Mouse (Mus musculus): ENCODE measurements around the gene Akap13. TPM values are rescaled to one million over a fixed set of nuclear protein-coding genes. Genes with fewer than 3 reads are reported as not detected.
A peak's percentile ranks its signal among the peaks of the same experiment; 100 is the strongest.

Akap13 gene
- total RNA-seq, 1 experiment, result 24.6 TPM

DNA sequence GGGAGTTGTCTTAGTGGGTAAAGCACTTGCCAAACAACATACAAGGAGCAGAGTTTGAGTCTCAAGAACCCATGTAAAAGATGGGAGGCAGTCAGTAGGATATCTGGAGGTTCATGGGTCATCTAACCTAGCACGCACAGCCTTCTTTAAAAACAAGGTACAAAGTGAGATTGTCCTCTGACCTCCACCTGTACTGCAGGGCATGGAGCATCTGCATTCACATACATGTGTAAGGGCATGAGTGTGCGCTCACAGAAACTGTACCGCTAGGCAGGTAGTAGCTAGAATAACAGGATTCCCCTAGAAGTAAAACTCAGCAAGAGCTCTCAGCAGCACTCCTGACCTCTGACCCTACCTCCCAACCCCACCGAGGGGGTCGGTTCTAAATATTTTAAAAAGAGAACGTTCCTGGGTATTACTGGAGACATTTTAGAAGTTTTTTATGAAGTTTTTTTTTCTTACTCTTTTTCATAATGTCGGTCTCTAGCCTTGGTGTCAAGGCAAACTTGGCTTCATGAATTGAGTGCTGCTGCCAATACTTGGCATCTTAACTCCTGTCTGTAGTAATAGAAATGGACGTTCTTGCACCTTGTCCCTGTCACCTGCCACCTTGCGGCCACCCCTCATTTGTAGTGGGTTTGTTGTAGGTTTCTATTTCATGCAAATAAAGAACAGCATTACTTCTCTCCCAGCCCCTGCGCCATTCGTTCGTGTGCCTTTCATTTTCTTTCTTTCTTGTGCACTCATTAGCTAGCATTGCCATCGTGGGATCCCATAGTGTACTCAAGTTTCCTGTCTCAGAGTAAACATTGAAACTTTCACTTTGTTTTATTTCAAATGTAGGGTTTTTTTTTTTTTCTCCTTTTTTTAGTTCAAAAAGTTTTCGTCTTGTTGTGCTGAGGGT lies 61.6 kb downstream of the Akap13 start:
- TF ChIP-seq HCFC1 (IDR thresholded peaks at IDR 0.05; ENCODE audit: borderline replicate concordance, insufficient read depth, low read length), result no peak
- no peak for TF ChIP-seq ZNF384 (IDR thresholded peaks at IDR 0.05; ENCODE audit: low read depth, low read length)
- no peak for TF ChIP-seq ZC3H11A (IDR thresholded peaks at IDR 0.05; ENCODE audit: borderline replicate concordance, low read depth, low read length)
- no peak for TF ChIP-seq CHD2 (IDR thresholded peaks at IDR 0.05; ENCODE audit: low read depth, low read length)
- TF ChIP-seq MAFK (IDR thresholded peaks at IDR 0.05; ENCODE audit: insufficient read depth, low read depth, low read length), result no peak
- Histone ChIP-seq H3K9ac (ENCODE audit: insufficient read depth, low read depth, low read length, poor library complexity, severe bottlenecking) (no peak overlapping the region), H3K4me1 (ENCODE audit: control insufficient read depth in 2 of 2, insufficient read depth in 2 of 2, low read length in 2 of 2, poor library complexity in 1 of 2) (peaks cover 2 to 4% of the 10 kb centered on the region in 2 experiments; a peak in 1 of 4 replicates), H3K9me3 (ENCODE audit: control insufficient read depth, insufficient read depth, low read depth, low read length) (no peaks in the 10 kb centered on the region), H3K36me3 (ENCODE audit: control insufficient read depth, insufficient read depth, low read length, poor library complexity, severe bottlenecking) (no peaks in the 10 kb centered on the region), H3K4me3 (ENCODE audit: insufficient read depth in 1 of 2, low read depth in 1 of 2, low read length in 2 of 2, poor library complexity in 1 of 2, severe bottlenecking in 1 of 2) (no peak overlapping the region), H3K27ac (ENCODE audit: insufficient read depth, low read depth, low read length, poor library complexity, severe bottlenecking) (no peak overlapping the region)
- no peak for DNase-seq (ENCODE audit: low read depth, low spot score)
- in situ Hi-C loops (cut with MboI; ENCODE audit: low sequenced_read_pairs in 2 of 2, unreplicated experiment in 2 of 2), result no loop called here

DNA sequence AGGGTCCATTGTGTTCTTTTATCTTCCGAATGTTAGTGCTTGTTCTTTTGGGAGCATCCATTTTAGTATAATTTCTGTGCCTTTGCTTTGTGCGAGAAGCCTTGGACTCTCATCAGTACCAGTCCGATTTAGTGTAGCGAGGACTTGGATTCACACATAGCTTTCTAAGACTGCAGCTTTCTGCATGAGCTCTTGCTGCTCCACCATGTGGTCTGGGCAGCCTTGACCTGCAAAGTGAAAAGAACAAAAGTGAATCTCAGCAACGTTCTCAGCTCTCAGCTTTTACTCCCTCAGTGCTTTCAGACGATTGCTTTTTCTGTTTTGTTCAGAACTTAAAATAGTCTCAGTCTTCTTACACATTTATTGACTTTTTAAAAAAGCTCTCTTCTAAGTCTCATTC lies 65.2 kb downstream of the Akap13 start:
- Histone ChIP-seq H3K4me3 (ENCODE audit: insufficient read depth in 1 of 2, low read depth in 1 of 2, low read length in 2 of 2, poor library complexity in 1 of 2, severe bottlenecking in 1 of 2) (no peak overlapping the region), H3K9ac (ENCODE audit: insufficient read depth, low read depth, low read length, poor library complexity, severe bottlenecking) (no peak overlapping the region), H3K36me3 (ENCODE audit: control insufficient read depth, insufficient read depth, low read length, poor library complexity, severe bottlenecking) (no peaks in the 10 kb centered on the region), H3K4me1 (ENCODE audit: control insufficient read depth in 2 of 2, insufficient read depth in 2 of 2, low read length in 2 of 2, poor library complexity in 1 of 2) (peaks cover 0 to 4% of the 10 kb centered on the region in 2 experiments; a peak in 1 of 4 replicates), H3K9me3 (ENCODE audit: control insufficient read depth, insufficient read depth, low read depth, low read length) (no peaks in the 10 kb centered on the region), H3K27ac (ENCODE audit: insufficient read depth, low read depth, low read length, poor library complexity, severe bottlenecking) (no peak overlapping the region)
- no peak for DNase-seq (ENCODE audit: low read depth, low spot score)
- no peak for TF ChIP-seq MAFK (IDR thresholded peaks at IDR 0.05; ENCODE audit: insufficient read depth, low read depth, low read length)
- no peak for TF ChIP-seq CHD2 (IDR thresholded peaks at IDR 0.05; ENCODE audit: low read depth, low read length)
- TF ChIP-seq ZC3H11A (IDR thresholded peaks at IDR 0.05; ENCODE audit: borderline replicate concordance, low read depth, low read length), result no peak
- TF ChIP-seq HCFC1 (IDR thresholded peaks at IDR 0.05; ENCODE audit: borderline replicate concordance, insufficient read depth, low read length), result no peak
- TF ChIP-seq ZNF384 (IDR thresholded peaks at IDR 0.05; ENCODE audit: low read depth, low read length), result no peak
- in situ Hi-C loops (cut with MboI; ENCODE audit: low sequenced_read_pairs in 2 of 2, unreplicated experiment in 2 of 2), result no loop called here

DNA sequence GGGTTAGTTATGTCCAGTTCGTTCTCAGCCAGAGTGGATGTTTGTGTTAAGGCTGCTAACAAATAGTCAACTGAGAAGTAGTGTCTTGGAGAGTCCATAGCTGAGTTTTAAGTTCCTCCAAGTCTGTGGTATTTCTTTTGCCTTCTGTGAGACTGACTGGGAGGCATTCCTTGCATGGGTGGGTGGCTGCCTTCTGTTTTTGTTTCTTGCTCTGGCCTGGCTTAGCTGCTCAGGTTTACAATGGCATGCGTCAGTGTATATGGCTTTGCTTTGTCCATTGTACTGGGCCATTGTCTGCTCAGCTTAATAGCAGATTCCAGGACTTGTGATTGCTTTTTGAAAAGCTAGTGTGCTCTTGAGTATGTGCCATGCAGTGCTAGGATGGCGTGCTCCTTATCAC lies 65.9 kb downstream of the Akap13 start:
- DNase-seq (ENCODE audit: low read depth, low spot score), result peak; percentile 42
- Histone ChIP-seq H3K9ac (ENCODE audit: insufficient read depth, low read depth, low read length, poor library complexity, severe bottlenecking) (no peak overlapping the region), H3K9me3 (ENCODE audit: control insufficient read depth, insufficient read depth, low read depth, low read length) (no peaks in the 10 kb centered on the region), H3K27ac (ENCODE audit: insufficient read depth, low read depth, low read length, poor library complexity, severe bottlenecking) (no peak overlapping the region), H3K4me1 (ENCODE audit: control insufficient read depth in 2 of 2, insufficient read depth in 2 of 2, low read length in 2 of 2, poor library complexity in 1 of 2) (peaks cover 0 to 4% of the 10 kb centered on the region in 2 experiments; a peak in 1 of 4 replicates), H3K36me3 (ENCODE audit: control insufficient read depth, insufficient read depth, low read length, poor library complexity, severe bottlenecking) (no peaks in the 10 kb centered on the region), H3K4me3 (ENCODE audit: insufficient read depth in 1 of 2, low read depth in 1 of 2, low read length in 2 of 2, poor library complexity in 1 of 2, severe bottlenecking in 1 of 2) (no peak overlapping the region)
- in situ Hi-C loops (cut with MboI; ENCODE audit: low sequenced_read_pairs in 2 of 2, unreplicated experiment in 2 of 2), result no loop called here
- 0 out of 2 replicates have a peak, but pooled peaks have one; percentile 22 for TF ChIP-seq CHD2 (IDR thresholded peaks at IDR 0.05; ENCODE audit: low read depth, low read length)
- TF ChIP-seq ZC3H11A (IDR thresholded peaks at IDR 0.05; ENCODE audit: borderline replicate concordance, low read depth, low read length), result no peak

DNA sequence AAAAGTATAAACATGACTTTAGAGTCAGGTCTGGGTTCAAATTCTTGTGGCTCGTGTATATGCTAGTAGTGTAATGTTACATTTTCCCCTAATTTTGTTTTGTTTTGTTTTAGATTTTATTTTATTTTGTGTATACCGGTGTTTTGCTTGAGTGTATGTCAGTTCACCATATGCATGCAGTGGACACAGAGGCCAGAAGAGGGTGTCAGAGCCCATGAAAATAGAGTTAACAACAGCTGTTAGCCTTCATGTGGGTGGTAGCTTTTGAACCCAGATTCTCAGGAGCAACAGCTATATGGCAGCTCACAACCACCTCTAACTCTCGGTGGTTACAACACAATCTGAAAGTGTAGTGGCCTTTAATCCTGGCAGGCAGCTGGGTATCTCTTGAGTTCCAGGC lies 66.9 kb downstream of the Akap13 start:
- in situ Hi-C loops (cut with MboI; ENCODE audit: low sequenced_read_pairs in 2 of 2, unreplicated experiment in 2 of 2), result no loop called here
- no peaks in the 10 kb centered on the region for H3K9me3 ChIP-seq (ENCODE audit: control insufficient read depth, insufficient read depth, low read depth, low read length)
- no peak overlapping the region for H3K9ac ChIP-seq (ENCODE audit: insufficient read depth, low read depth, low read length, poor library complexity, severe bottlenecking)
- no peak for TF ChIP-seq ZNF384 (IDR thresholded peaks at IDR 0.05; ENCODE audit: low read depth, low read length)
- TF ChIP-seq HCFC1 (IDR thresholded peaks at IDR 0.05; ENCODE audit: borderline replicate concordance, insufficient read depth, low read length), result no peak
- no peak for TF ChIP-seq MAFK (IDR thresholded peaks at IDR 0.05; ENCODE audit: insufficient read depth, low read depth, low read length)
- TF ChIP-seq ZC3H11A (IDR thresholded peaks at IDR 0.05; ENCODE audit: borderline replicate concordance, low read depth, low read length), result no peak
- no peak for TF ChIP-seq CHD2 (IDR thresholded peaks at IDR 0.05; ENCODE audit: low read depth, low read length)
- DNase-seq (ENCODE audit: low read depth, low spot score), result no peak
- H3K27ac ChIP-seq (ENCODE audit: insufficient read depth, low read depth, low read length, poor library complexity, severe bottlenecking), result no peak overlapping the region
- H3K4me1 ChIP-seq (ENCODE audit: control insufficient read depth in 2 of 2, insufficient read depth in 2 of 2, low read length in 2 of 2, poor library complexity in 1 of 2), result peaks cover 0 to 4% of the 10 kb centered on the region in 2 experiments; a peak in 1 of 4 replicates
- H3K36me3 ChIP-seq (ENCODE audit: control insufficient read depth, insufficient read depth, low read length, poor library complexity, severe bottlenecking), result no peaks in the 10 kb centered on the region
- no peak overlapping the region for H3K4me3 ChIP-seq (ENCODE audit: insufficient read depth in 1 of 2, low read depth in 1 of 2, low read length in 2 of 2, poor library complexity in 1 of 2, severe bottlenecking in 1 of 2)
